Mouse (Mus musculus) heart, postnatal 0 days (tissue): Measurements from ENCODE around the gene Gatb. TPM values are rescaled to one million over a fixed set of nuclear protein-coding genes. Genes with fewer than 3 reads are reported as not detected.
A peak's percentile ranks its signal among the peaks of the same experiment; 100 is the strongest.

Experiments
- ATAC-seq: fragments of 200-750 bp; cut with Nextera tagmentation; 2 replicates; pipeline ENCODE4 v1.8.0; 2017; ENCODE audit warnings: low read depth, moderate number of reproducible peaks, moderate library complexity; ENCODE audit not compliant: insufficient read depth
- DNase-seq: peaks from one replicate; pipeline ENCODE4 v3.0.0-alpha.2; 2016; ENCODE audit warnings: low spot score
- H3K27ac ChIP-seq: fragments of 300-500 bp; sonication (generic); 2 replicates; pipeline ENCODE4 v1.5.1; 2014; ENCODE audit warnings: low read depth, mild to moderate bottlenecking
- H3K27me3 ChIP-seq: fragments of 300-500 bp; sonication (generic); 2 replicates; pipeline ENCODE4 v1.6.1; 2014; ENCODE audit warnings: low read length, mixed read lengths; ENCODE audit not compliant: control insufficient read depth, insufficient read depth
- H3K36me3 ChIP-seq: fragments of 300-500 bp; sonication (generic); replicated peaks from 2 replicates; pipeline ENCODE4 v1.6.1; 2014; ENCODE audit warnings: low read length, mixed read lengths; ENCODE audit not compliant: control insufficient read depth, insufficient read depth
- H3K4me1 ChIP-seq: fragments of 300-500 bp; sonication (generic); 2 replicates; pipeline ENCODE4 v1.6.1; 2014; ENCODE audit warnings: antibody characterized with exemption; ENCODE audit not compliant: control insufficient read depth, insufficient read depth
- H3K4me2 ChIP-seq: fragments of 300-500 bp; sonication (generic); 2 replicates; pipeline ENCODE4 v1.6.1; 2014; ENCODE audit warnings: low read depth, mild to moderate bottlenecking, low read length, moderate library complexity
- H3K4me3 ChIP-seq: fragments of 300-500 bp; sonication (generic); 2 replicates; pipeline ENCODE4 v1.5.1; 2014; ENCODE audit warnings: low read depth, low read length
- H3K9ac ChIP-seq: fragments of 300-500 bp; sonication (generic); replicated peaks from 2 replicates; pipeline ENCODE4 v1.6.1; 2014; ENCODE audit warnings: low read depth, low read length, mixed read lengths
- H3K9me3 ChIP-seq: fragments of 300-500 bp; sonication (generic); replicated peaks from 2 replicates; pipeline ENCODE4 v1.6.1; 2016; ENCODE audit warnings: low read length; ENCODE audit not compliant: control insufficient read depth
- CTCF ChIP-seq: IDR thresholded peaks from 2 replicates; pipeline ENCODE4 v1.5.1; 2016; ENCODE audit warnings: antibody characterized with exemption, control low read depth, low read depth
- EP300 ChIP-seq: IDR thresholded peaks from 2 replicates; pipeline ENCODE4 v1.6.1; 2016; ENCODE audit warnings: antibody characterized with exemption, low read depth
- WGBS: fragments of 180-500 bp; shearing (Covaris S2); extraction: QIAGEN DNeasy Blood & Tissue Kit; methylation state at CpG from one replicate; pipeline ENCODE4 v1.1.7; 2014; 5-methylcytosine and 5-hydroxymethylcytosine counted together
- polyA plus RNA-seq: library from polyadenylated mRNA; unstranded; fragments of >200 nt; fragmentation: Nextera tagmentation; extraction: Ambion mirVana; gene quantifications from 2 replicates; pipeline ENCODE4 v1.2.1, GENCODE M21; 2015
- total RNA-seq: library from RNA; depleted of rRNA; stranded (reverse); fragments of >200 nt; gene quantifications from 2 replicates; pipeline ENCODE4 v1.2.3, GENCODE M21; 2014; ENCODE audit warnings: low replicate concordance; rRNA removed

Gene Gatb
- total RNA-seq (27.9 and 123 TPM in 2 replicates), polyA plus RNA-seq (40.3 and 45.3 TPM in 2 replicates)

- Histone ChIP-seq H3K4me2 (peak within 1 kb of the TSS; percentile 82), H3K4me3 (peak within 1 kb of the TSS; percentile 84), H3K9me3 (no peaks in the 10 kb centered on the region), H3K27me3 (no peaks in the 10 kb centered on the region), H3K36me3 (peaks cover 10% of the 10 kb centered on the region; the same call in 1 of the 2 replicates), H3K4me1 (peaks cover 3% of the 10 kb centered on the region; the same call in 1 of the 2 replicates), H3K9ac (peak within 1 kb of the TSS; percentile 79), H3K27ac (peak within 1 kb of the TSS; percentile 94)
- 2% methylated on average over 41 of the region's 41 CpGs for WGBS
- ATAC-seq (peak; percentile 99), DNase-seq (peak; percentile 99)
- TF ChIP-seq CTCF (peak; percentile 85), EP300 (0 out of 2 replicates have a peak, but pooled peaks have one; percentile 62)
Measured at GRCm38 (mm10) chr3:85573864-85574830, at the start of gene Gatb. TSS of gene Gatb (plus strand) at chr3:85574119.

GRCm38 (mm10) chr3:85530601-85531161 is 43.2 kb upstream of the Gatb start:
- DNase-seq (no peak), ATAC-seq (no peak)
- WGBS, result 83% methylated on average over 8 of the region's 8 CpGs
- Histone ChIP-seq H3K27ac (no peak overlapping the region), H3K9ac (no peak overlapping the region), H3K9me3 (no peaks in the 10 kb centered on the region), H3K27me3 (no peaks in the 10 kb centered on the region), H3K36me3 (no peaks in the 10 kb centered on the region), H3K4me3 (no peak overlapping the region), H3K4me2 (no peak overlapping the region), H3K4me1 (no peaks in the 10 kb centered on the region)
- TF ChIP-seq EP300 (no peak), CTCF (no peak)

- DNase-seq (no peak), ATAC-seq (no peak)
- Histone ChIP-seq H3K27ac (no peak overlapping the region), H3K4me1 (no peaks in the 10 kb centered on the region), H3K4me2 (no peak overlapping the region), H3K4me3 (no peak overlapping the region), H3K36me3 (no peaks in the 10 kb centered on the region), H3K27me3 (no peaks in the 10 kb centered on the region), H3K9me3 (no peaks in the 10 kb centered on the region), H3K9ac (no peak overlapping the region)
- TF ChIP-seq EP300 (no peak), CTCF (no peak)
- WGBS, result 71% methylated on average over 3 of the region's 3 CpGs
Measured at GRCm38 (mm10) chr3:85532376-85532775, 41.5 kb upstream of the Gatb start.

DNA sequence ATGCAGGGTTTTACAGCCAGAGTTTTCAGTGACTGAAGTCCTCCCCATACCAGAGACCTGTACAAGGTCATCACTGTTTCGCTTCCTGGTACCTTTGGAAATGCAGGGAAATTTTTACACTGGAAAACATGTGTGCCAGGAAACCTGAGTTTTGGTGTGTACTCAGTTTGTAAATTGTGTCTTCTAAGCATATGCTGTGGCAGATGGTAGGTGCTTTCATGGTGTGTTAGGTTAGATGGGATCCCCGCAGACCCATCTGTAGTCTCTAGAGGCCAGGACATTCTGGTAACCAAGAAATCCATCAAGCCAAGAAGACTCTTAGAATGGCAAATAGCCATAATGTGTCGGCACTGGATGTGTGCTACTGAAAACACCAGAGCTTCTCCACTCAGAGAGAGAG is 38.9 kb upstream of the Gatb start:
- no peak overlapping the region for H3K4me3 ChIP-seq
- no peak overlapping the region for H3K27ac ChIP-seq
- TF ChIP-seq EP300 (no peak), CTCF (no peak)
- no peaks in the 10 kb centered on the region for H3K27me3 ChIP-seq
- H3K9ac ChIP-seq, result no peak overlapping the region
- DNase-seq (no peak), ATAC-seq (no peak)
- WGBS, result 84% methylated on average over 3 of the region's 3 CpGs
- H3K36me3 ChIP-seq, result no peaks in the 10 kb centered on the region
- no peak overlapping the region for H3K4me2 ChIP-seq
- no peaks in the 10 kb centered on the region for H3K4me1 ChIP-seq
- H3K9me3 ChIP-seq, result no peaks in the 10 kb centered on the region

DNA sequence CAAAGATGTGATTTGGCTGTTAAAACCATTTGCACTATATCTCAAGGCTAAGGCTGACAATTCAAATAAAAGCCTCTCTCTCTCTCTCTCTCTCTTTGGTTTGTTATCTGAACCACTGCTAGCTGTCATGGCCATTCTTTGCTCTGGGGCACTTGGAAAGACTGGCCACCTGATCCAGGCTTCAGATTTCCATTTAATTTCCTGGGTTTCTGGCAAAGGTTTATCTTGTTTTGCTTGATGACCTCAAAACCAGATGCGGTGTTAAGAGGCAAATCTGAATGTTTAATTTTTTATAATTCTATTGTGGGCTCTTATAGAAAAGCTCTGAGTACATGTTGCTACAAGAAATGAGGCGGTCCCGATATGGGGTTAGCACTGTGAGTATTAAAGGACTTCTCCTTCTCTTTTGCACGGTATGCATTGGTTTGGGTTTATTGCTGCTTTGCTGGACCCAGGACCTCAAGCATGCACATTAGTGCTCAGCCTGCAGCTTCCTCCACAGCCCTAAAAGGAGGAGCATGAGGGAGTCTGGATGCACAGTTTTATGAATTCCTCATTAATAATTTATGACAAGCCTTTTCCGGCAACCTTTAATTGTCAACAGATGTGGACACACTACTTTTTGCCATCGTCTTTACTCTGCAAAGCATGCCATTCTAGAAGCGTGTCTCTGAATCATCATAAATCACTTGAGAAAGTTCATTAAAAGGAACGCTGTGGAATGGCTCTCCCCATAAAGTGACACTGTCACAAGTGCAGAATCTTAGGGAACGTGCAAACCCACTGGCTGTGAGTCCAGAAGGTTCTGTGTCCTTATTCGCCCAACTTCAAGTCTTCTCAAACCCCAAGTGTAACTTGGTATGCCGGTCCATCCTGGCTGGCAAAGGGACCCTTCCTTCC is 38.0 kb upstream of the Gatb start:
- 86% methylated on average over 11 of the region's 11 CpGs for WGBS
- DNase-seq (no peak), ATAC-seq (no peak)
- Histone ChIP-seq H3K36me3 (no peaks in the 10 kb centered on the region), H3K4me1 (no peaks in the 10 kb centered on the region), H3K27ac (no peak overlapping the region), H3K4me2 (no peak overlapping the region), H3K4me3 (no peak overlapping the region), H3K9me3 (no peaks in the 10 kb centered on the region), H3K27me3 (no peaks in the 10 kb centered on the region), H3K9ac (no peak overlapping the region)
- no peak for TF ChIP-seq EP300
- TF ChIP-seq CTCF, result no peak
